Mouse (Mus musculus) cerebellum, adult 2 months (tissue): Measurements from ENCODE around the gene Zfand6.

ENCODE experiments used
- CTCF ChIP-seq: fragments of 200-500 bp; IDR thresholded peaks from 2 replicates; pipeline ENCODE4 v1.5.1; 2011; ENCODE audit warnings: low read depth, mild to moderate bottlenecking, control low read depth, low read length, moderate library complexity, borderline replicate concordance; ENCODE audit not compliant: insufficient read depth
- POLR2A ChIP-seq: fragments of 200-500 bp; IDR thresholded peaks from 2 replicates; pipeline ENCODE4 v1.6.1; 2011; ENCODE audit warnings: low read length, control low read depth, borderline replicate concordance; ENCODE audit not compliant: insufficient read depth

DNA sequence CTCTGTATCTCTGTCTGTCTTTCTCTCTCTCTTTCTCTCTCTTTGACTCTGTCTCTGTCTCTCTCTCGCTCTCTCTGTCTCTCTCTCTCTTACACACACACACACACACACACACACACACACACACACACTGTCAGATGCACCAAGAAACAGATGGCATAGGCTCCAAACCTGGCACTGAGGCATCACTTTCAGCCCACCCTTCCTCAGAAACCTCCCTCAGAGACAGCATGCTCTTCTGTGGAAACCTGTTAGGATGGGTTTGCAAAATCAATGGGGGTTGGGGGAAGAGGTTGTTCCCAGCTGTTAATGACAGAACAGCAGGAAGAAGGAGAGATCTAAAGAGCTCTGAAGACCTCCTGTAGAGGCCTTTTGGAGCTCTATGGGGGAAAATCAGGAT is 110.9 kb downstream of the Zfand6 start:
- TF ChIP-seq POLR2A (no peak), CTCF (no peak)
